11 mouse cellular contexts compared by ENCODE assay signal in the genomic region with DNA sequence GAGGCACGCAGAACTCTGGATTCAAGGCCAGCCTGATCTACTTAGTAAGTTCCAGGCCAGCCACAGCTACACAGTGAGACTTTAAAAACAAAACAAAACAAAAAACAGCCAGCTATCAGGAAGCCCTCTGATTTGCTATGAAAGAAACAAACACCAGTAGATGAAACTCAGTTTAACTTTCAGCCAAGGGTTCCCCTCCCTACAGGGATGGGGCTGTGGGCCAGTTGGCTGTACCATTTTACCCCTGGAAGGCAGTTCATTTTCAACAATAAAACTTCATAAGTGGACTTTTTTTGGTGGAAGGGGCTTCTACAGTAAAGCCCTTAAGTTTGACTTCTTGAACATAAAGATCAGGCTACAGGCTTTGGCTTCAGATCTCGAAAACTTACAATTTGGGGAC. TPM values are rescaled to one million over a fixed set of nuclear protein-coding genes. Genes with fewer than 3 reads are reported as not detected.
DNase-seq lines count a peak whose midpoint lies in the region; ATAC-seq and TF ChIP-seq lines count a peak whose summit lies in the region.
"Had no signal": no experiment of that assay in that cellular context is flagged by ENCODE, and none has a peak within 500 bp of the region (broad histone marks: within the 10 kb centered on the region; RNA-seq: fewer than 3 reads in every experiment).

No protein-coding gene starts in this region.

- H3K9ac ChIP-seq in lung, embryonic 14.5 days = no peak overlapping the region
- H3K9ac ChIP-seq in forebrain, embryonic 14.5 days (ENCODE audit: low read length) = peak overlapping the region; percentile 83; the same call in 1 of the 2 replicates
- no peak overlapping the region for H3K9ac ChIP-seq in intestine, embryonic 14.5 days (ENCODE audit: low read length)
- 0 out of 2 replicates have a peak overlapping the region, but pooled peaks have one; percentile 95 for H3K9ac ChIP-seq in neural tube, embryonic 15.5 days (replicated peaks)

- H3K27me3 ChIP-seq in lung, embryonic 14.5 days (ENCODE audit: insufficient read depth, low read length) = no peaks in the 10 kb centered on the region
- no peaks in the 10 kb centered on the region for H3K27me3 ChIP-seq in forebrain, embryonic 14.5 days (replicated peaks; ENCODE audit: control insufficient read depth, insufficient read depth, low read length)
- H3K27me3 ChIP-seq in intestine, embryonic 14.5 days (replicated peaks; ENCODE audit: control insufficient read depth, insufficient read depth, low read length) = no peaks in the 10 kb centered on the region
- H3K27me3 ChIP-seq in neural tube, embryonic 15.5 days (replicated peaks) = no peaks in the 10 kb centered on the region
- H3K27me3 ChIP-seq: megakaryocyte, embryonic 14.5 days had no signal

- peaks cover 7% of the 10 kb centered on the region; the same call in 1 of the 2 replicates for H3K36me3 ChIP-seq in lung, embryonic 14.5 days (ENCODE audit: insufficient read depth)
- H3K36me3 ChIP-seq in forebrain, embryonic 14.5 days (ENCODE audit: control insufficient read depth, insufficient read depth, low read length) = peaks cover 12% of the 10 kb centered on the region
- H3K36me3 ChIP-seq in intestine, embryonic 14.5 days (ENCODE audit: control insufficient read depth, insufficient read depth, low read length) = no peaks in the 10 kb centered on the region
- H3K36me3 ChIP-seq in neural tube, embryonic 15.5 days = no peaks in the 10 kb centered on the region

- H3K9me3 ChIP-seq in lung, embryonic 14.5 days (ENCODE audit: low read depth, low read length) = no peaks in the 10 kb centered on the region
- no peaks in the 10 kb centered on the region for H3K9me3 ChIP-seq in forebrain, embryonic 14.5 days (replicated peaks; ENCODE audit: control insufficient read depth, low read length)
- H3K9me3 ChIP-seq in intestine, embryonic 14.5 days (ENCODE audit: control insufficient read depth, low read length) = no peaks in the 10 kb centered on the region
- H3K9me3 ChIP-seq in neural tube, embryonic 15.5 days (replicated peaks) = no peaks in the 10 kb centered on the region
- H3K9me3 ChIP-seq: G1E; megakaryocyte, embryonic 14.5 days had no signal

- H3K27ac ChIP-seq in lung, embryonic 14.5 days (ENCODE audit: low read depth) = no peak overlapping the region
- no peak overlapping the region for H3K27ac ChIP-seq in forebrain, embryonic 14.5 days (ENCODE audit: low read depth, low read length)
- no peak overlapping the region for H3K27ac ChIP-seq in intestine, embryonic 14.5 days (ENCODE audit: low read depth)
- H3K27ac ChIP-seq in neural tube, embryonic 15.5 days (replicated peaks) = no peak overlapping the region

- ATAC-seq in lung, embryonic 14.5 days (ENCODE audit: insufficient read depth) = no peak
- ATAC-seq in forebrain, embryonic 14.5 days = no peak
- ATAC-seq in intestine, embryonic 14.5 days (replicated peaks; ENCODE audit: low FRiP score, low TSS enrichment, low read depth) = no peak
- no peak for ATAC-seq in neural tube, embryonic 15.5 days (ENCODE audit: low FRiP score)
- ATAC-seq in granulocyte monocyte progenitor cell, adult 5-6 weeks (replicated peaks; ENCODE audit: poor library complexity, severe bottlenecking) = no peak

- TF ChIP-seq POLR2A in lung, adult 2 months (IDR thresholded peaks at IDR 0.05; ENCODE audit: borderline replicate concordance, extremely low read depth, low read depth, low read length) = no peak

- peak overlapping the region; percentile 89 for H3K4me2 ChIP-seq in lung, embryonic 14.5 days
- H3K4me2 ChIP-seq in forebrain, embryonic 14.5 days (ENCODE audit: low read length) = peak overlapping the region; percentile 64
- peak overlapping the region; percentile 91 for H3K4me2 ChIP-seq in intestine, embryonic 14.5 days (ENCODE audit: low read length)
- H3K4me2 ChIP-seq in neural tube, embryonic 15.5 days = peak overlapping the region; percentile 79

- WGBS in lung, embryonic 14.5 days = 89% methylated on average over 2 of the region's 2 CpGs
- 89% methylated on average over 2 of the region's 2 CpGs for WGBS in lung, adult 2 months
- WGBS in forebrain, embryonic 14.5 days = 90% methylated on average over 2 of the region's 2 CpGs
- 90% methylated on average over 2 of the region's 2 CpGs for WGBS in intestine, embryonic 14.5 days
- 94% methylated on average over 2 of the region's 2 CpGs for WGBS in neural tube, embryonic 15.5 days

- peak overlapping the region; percentile 92; the same call in 1 of the 2 replicates for H3K4me3 ChIP-seq in lung, embryonic 14.5 days (ENCODE audit: low read depth, low read length)
- no peak overlapping the region for H3K4me3 ChIP-seq in lung, adult 2 months (replicated peaks; ENCODE audit: extremely low read depth, low read depth, low read length)
- H3K4me3 ChIP-seq in forebrain, embryonic 14.5 days (ENCODE audit: low read depth, low read length) = peak overlapping the region; percentile 77
- H3K4me3 ChIP-seq in intestine, embryonic 14.5 days (ENCODE audit: low read depth, low read length) = no peak overlapping the region
- peak overlapping the region; percentile 98 for H3K4me3 ChIP-seq in neural tube, embryonic 15.5 days (replicated peaks)

- no peak for TF ChIP-seq CTCF in lung, embryonic 14.5 days (IDR thresholded peaks at IDR 0.05; ENCODE audit: low read depth)
- no peak for TF ChIP-seq CTCF in lung, adult 2 months (IDR thresholded peaks at IDR 0.05; ENCODE audit: insufficient read depth, low read length)

- no peak for DNase-seq in lung, embryonic 14.5 days
- no peak for DNase-seq in lung, adult 2 months
- DNase-seq in forebrain, embryonic 14.5 days (ENCODE audit: low spot score) = no peak
- no peak for DNase-seq in intestine, embryonic 14.5 days (ENCODE audit: low spot score)
- DNase-seq in cerebellum, adult 18-20 months = no peak
- no peak for DNase-seq in right cerebral cortex, postnatal 14 days

- no peaks in the 10 kb centered on the region; the same call in 1 of the 2 replicates for H3K4me1 ChIP-seq in lung, embryonic 14.5 days (ENCODE audit: insufficient read depth)
- H3K4me1 ChIP-seq in lung, adult 2 months (ENCODE audit: control insufficient read depth, insufficient read depth, low read length) = peaks cover 7% of the 10 kb centered on the region
- peaks cover 12% of the 10 kb centered on the region; the same call in 1 of the 2 replicates for H3K4me1 ChIP-seq in forebrain, embryonic 14.5 days (ENCODE audit: control insufficient read depth, insufficient read depth, low read length)
- H3K4me1 ChIP-seq in intestine, embryonic 14.5 days (replicated peaks; ENCODE audit: control insufficient read depth, insufficient read depth, low read length) = peaks cover 20% of the 10 kb centered on the region
- H3K4me1 ChIP-seq in neural tube, embryonic 15.5 days = peaks cover 32% of the 10 kb centered on the region

RNA-seq across cellular contexts. Expression of a gene that starts 1.5 kb away (rescaled TPM):
- polyA plus RNA-seq in lung, embryonic 14.5 days (2014; fragmentation: Nextera tagmentation; extraction: Ambion mirVana) = 26.3 and 28.9 TPM in 2 replicates
- polyA plus RNA-seq in lung, adult 2 months (2012; rRNA removed) = 32.8 and 39.0 TPM in 2 replicates
- polyA plus RNA-seq in forebrain, embryonic 14.5 days (2014; fragmentation: Nextera tagmentation; extraction: Ambion mirVana) = 13.6 and 21.8 TPM in 2 replicates
- polyA plus RNA-seq in intestine, embryonic 14.5 days (2014; fragmentation: Nextera tagmentation; extraction: Ambion mirVana) = 21.2 and 25.1 TPM in 2 replicates
- 26.9 and 27.9 TPM in 2 replicates for polyA plus RNA-seq in neural tube, embryonic 15.5 days (2015; fragmentation: Nextera tagmentation; extraction: Ambion mirVana)
- 30.9 and 36.9 TPM in 2 replicates for total RNA-seq in granulocyte monocyte progenitor cell, adult 5-6 weeks (2014; fragmentation: Nextera tagmentation)
- 11.1 and 12.6 TPM in 2 replicates for total RNA-seq in granulocyte monocyte progenitor cell, adult 5-6 weeks (2017)

RNA-seq across cellular contexts. Expression of a gene that starts 46.2 kb away (rescaled TPM):
- polyA plus RNA-seq in lung, embryonic 14.5 days (2014; fragmentation: Nextera tagmentation; extraction: Ambion mirVana) = 0.42 and 0.46 TPM in 2 replicates
- 1.0 and 1.4 TPM in 2 replicates for polyA plus RNA-seq in lung, adult 2 months (2012; rRNA removed)
- 1.4 and 1.8 TPM in 2 replicates for polyA plus RNA-seq in forebrain, embryonic 14.5 days (2014; fragmentation: Nextera tagmentation; extraction: Ambion mirVana)
- 1.0 and 1.2 TPM in 2 replicates for polyA plus RNA-seq in intestine, embryonic 14.5 days (2014; fragmentation: Nextera tagmentation; extraction: Ambion mirVana)
- polyA plus RNA-seq in neural tube, embryonic 15.5 days (2015; fragmentation: Nextera tagmentation; extraction: Ambion mirVana) = 5.0 and 5.2 TPM in 2 replicates
- total RNA-seq in granulocyte monocyte progenitor cell, adult 5-6 weeks (2014; fragmentation: Nextera tagmentation) = not detected in 2 replicates
- not detected in 2 replicates for total RNA-seq in granulocyte monocyte progenitor cell, adult 5-6 weeks (2017)
- polyA plus RNA-seq: G1E; spleen, adult 2 months had no signal

Comparison
In these comparisons a context has a peak if more than half of its experiments do, and no peak if none do; other contexts are left out.
1. H3K4me3 ChIP-seq: peak in lung, embryonic 14.5 days (single experiment), forebrain, embryonic 14.5 days (single experiment) and neural tube, embryonic 15.5 days (single experiment); none in lung, adult 2 months (single experiment) and intestine, embryonic 14.5 days (single experiment).
2. H3K9ac ChIP-seq: peak in forebrain, embryonic 14.5 days (single experiment) and neural tube, embryonic 15.5 days (single experiment); none in lung, embryonic 14.5 days (single experiment) and intestine, embryonic 14.5 days (single experiment).
3. Peak in every context shown above with its lines, with median percentiles within 50 percentile points of each other: H3K4me2 ChIP-seq.